Mouse (Mus musculus): Measurements from ENCODE around the gene Krt13. TPM values are rescaled to one million over a fixed set of nuclear protein-coding genes. Genes with fewer than 3 reads are reported as not detected.

The Krt13 gene
- polyA plus RNA-seq, 1 experiment from 2014 or later, result 4.5 TPM

DNA sequence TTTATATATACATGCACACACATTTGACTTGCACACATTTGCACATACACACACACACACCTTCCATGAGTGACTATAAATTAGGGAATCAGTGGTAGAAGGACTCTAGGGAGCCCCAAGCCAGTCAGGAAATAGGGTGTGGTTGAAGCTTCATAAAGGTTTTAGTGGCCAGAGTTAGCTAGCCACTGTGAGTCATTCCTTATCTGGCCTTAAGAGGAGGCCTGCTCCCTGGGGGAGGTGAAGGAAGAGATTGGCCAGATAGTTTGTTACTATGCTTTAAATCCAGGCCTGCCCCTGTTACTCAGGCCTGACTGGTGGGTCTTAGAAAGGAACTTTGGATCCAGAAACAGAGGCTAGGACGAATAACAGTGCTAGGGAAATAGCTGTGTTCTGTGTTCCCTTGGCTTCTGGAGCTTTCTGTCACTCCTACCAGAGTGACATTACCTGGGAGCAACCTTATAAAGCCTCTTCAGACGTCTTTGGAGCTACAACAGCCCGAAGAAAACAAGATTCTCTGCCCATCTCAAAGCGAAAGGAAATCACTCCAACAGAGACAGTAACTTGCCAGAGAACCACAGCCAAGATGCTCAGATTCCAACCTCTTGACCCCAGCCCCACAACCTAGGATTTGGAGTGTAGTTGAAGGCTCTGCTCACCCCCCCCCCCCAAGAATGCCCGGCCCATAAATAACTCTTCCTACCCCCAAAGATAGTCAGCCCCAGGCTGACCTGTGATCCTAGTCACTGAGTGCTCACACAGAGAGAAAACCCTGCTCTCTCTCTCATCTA, 26.4 kb upstream of the Krt13 start:
- H3K4me3 ChIP-seq (ENCODE audit: low read length), result no peak overlapping the region
- no peak overlapping the region for H3K9ac ChIP-seq (ENCODE audit: low read length)
- no peak for ATAC-seq (ENCODE audit: low read depth)
- no peaks in the 10 kb centered on the region for H3K9me3 ChIP-seq (ENCODE audit: control insufficient read depth, low read length)
- H3K4me1 ChIP-seq (replicated peaks; ENCODE audit: control insufficient read depth, insufficient read depth, low read length), result no peaks in the 10 kb centered on the region
- H3K4me2 ChIP-seq (ENCODE audit: low read depth, low read length), result no peak overlapping the region
- peaks cover 16% of the 10 kb centered on the region for H3K27me3 ChIP-seq (ENCODE audit: control insufficient read depth, insufficient read depth, low read depth, low read length)
- H3K36me3 ChIP-seq (ENCODE audit: control insufficient read depth, insufficient read depth, low read length), result no peaks in the 10 kb centered on the region
- H3K27ac ChIP-seq (ENCODE audit: low read length), result no peak overlapping the region
- 56% methylated on average over 5 of the region's 5 CpGs for WGBS

DNA sequence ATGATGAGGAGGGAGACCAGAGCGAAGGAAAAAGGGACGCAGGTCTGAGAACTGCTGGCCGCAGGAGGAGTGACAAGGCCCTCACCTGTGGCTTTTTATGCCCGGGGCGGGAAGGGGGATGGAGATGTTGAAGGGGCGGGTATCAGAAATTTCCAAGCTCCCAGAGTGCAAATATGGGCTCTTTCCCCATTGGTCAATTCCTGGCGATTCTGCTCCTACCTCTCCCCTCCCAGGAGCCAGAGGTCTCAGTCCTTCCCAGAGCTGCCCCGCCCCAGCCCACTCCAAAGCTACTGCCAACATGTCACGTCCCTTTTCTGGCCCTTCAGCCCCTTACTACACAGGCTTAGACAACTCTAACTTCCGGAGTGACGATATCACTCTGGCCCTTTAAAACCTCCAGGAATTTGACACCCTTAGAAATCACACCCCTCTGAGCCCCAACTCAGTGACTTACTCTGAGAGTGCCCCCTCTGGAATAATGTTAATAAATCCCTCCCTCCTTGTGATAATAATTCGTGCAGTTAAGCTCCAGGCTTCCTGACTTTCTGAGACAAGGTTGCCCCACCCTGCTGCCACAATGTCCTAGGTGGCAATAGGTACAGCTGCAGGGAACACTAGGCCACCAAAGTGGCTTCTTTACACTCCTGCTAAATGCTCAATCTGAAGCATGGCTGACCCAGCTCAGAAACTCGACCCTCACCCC, 24.6 kb upstream of the Krt13 start:
- Histone ChIP-seq H3K36me3 (ENCODE audit: control insufficient read depth, insufficient read depth, low read length) (no peaks in the 10 kb centered on the region), H3K4me3 (ENCODE audit: low read length) (peak overlapping the region; percentile 58), H3K4me2 (ENCODE audit: low read depth, low read length) (peak overlapping the region; percentile 51), H3K27ac (ENCODE audit: low read length) (peak overlapping the region; percentile 95), H3K27me3 (ENCODE audit: control insufficient read depth, insufficient read depth, low read depth, low read length) (peaks cover 16% of the 10 kb centered on the region), H3K9me3 (ENCODE audit: control insufficient read depth, low read length) (no peaks in the 10 kb centered on the region), H3K9ac (ENCODE audit: low read length) (peak overlapping the region; percentile 74), H3K4me1 (replicated peaks; ENCODE audit: control insufficient read depth, insufficient read depth, low read length) (no peaks in the 10 kb centered on the region)
- WGBS, result 2% methylated on average over 13 of the region's 13 CpGs
- peak; percentile 92 for ATAC-seq (ENCODE audit: low read depth)

DNA sequence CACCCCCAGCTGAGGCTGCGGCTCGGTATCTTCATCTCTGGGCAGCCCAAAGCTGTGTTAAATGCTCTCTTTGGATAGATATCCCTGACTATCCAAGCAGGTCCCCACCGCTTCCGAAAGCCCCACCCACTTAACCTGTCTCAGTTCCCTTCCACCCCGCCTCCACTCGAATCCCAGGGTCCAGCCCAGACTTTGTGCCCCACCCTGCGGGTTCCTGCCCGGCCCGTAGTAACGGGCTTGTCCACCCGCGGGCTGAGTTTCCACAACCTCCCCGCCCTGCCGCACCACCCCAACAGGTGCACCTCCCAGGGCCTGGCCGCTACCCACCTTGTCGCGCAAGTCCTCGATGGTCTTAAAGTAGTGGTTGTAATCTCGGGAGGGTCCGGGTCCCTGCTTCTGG, 23.7 kb upstream of the Krt13 start:
- Histone ChIP-seq H3K9ac (ENCODE audit: low read length) (peak overlapping the region; percentile 74), H3K4me2 (ENCODE audit: low read depth, low read length) (peak overlapping the region; percentile 51), H3K27me3 (ENCODE audit: control insufficient read depth, insufficient read depth, low read depth, low read length) (peaks cover 16% of the 10 kb centered on the region), H3K4me1 (replicated peaks; ENCODE audit: control insufficient read depth, insufficient read depth, low read length) (no peaks in the 10 kb centered on the region), H3K9me3 (ENCODE audit: control insufficient read depth, low read length) (no peaks in the 10 kb centered on the region), H3K4me3 (ENCODE audit: low read length) (peak overlapping the region; percentile 58), H3K27ac (ENCODE audit: low read length) (peak overlapping the region; percentile 95), H3K36me3 (ENCODE audit: control insufficient read depth, insufficient read depth, low read length) (no peaks in the 10 kb centered on the region)
- 0% methylated on average over 20 of the region's 20 CpGs for WGBS
- peak; percentile 52 for ATAC-seq (ENCODE audit: low read depth)

DNA sequence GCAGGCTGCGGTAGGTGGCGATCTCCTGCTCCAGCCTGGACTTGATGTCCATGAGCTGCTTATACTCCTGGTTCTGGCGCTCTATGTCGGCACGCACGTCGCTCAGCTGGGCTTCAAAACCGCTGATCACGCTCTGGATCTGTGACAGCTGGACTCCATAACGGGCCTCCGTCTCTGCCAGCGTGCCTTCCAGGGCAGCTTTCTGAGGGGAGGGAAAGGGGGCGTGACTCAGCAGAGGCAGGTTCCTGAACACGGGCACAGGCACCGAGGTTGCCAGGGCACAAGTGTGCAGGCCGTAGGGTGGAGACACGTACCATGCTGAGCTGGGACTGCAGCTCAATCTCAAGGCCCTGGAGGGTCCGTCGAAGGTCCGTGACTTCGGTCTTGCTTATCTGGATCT, 19.6 kb upstream of the Krt13 start:
- peaks cover 14% of the 10 kb centered on the region for H3K4me1 ChIP-seq (replicated peaks; ENCODE audit: control insufficient read depth, insufficient read depth, low read length)
- H3K9me3 ChIP-seq (ENCODE audit: control insufficient read depth, low read length), result no peaks in the 10 kb centered on the region
- no peak overlapping the region for H3K27ac ChIP-seq (ENCODE audit: low read length)
- no peak for ATAC-seq (ENCODE audit: low read depth)
- no peaks in the 10 kb centered on the region for H3K36me3 ChIP-seq (ENCODE audit: control insufficient read depth, insufficient read depth, low read length)
- H3K9ac ChIP-seq (ENCODE audit: low read length), result no peak overlapping the region
- no peak overlapping the region for H3K4me3 ChIP-seq (ENCODE audit: low read length)
- no peak overlapping the region for H3K4me2 ChIP-seq (ENCODE audit: low read depth, low read length)
- WGBS, result 76% methylated on average over 21 of the region's 21 CpGs
- H3K27me3 ChIP-seq (ENCODE audit: control insufficient read depth, insufficient read depth, low read depth, low read length), result peaks cover 16% of the 10 kb centered on the region

DNA sequence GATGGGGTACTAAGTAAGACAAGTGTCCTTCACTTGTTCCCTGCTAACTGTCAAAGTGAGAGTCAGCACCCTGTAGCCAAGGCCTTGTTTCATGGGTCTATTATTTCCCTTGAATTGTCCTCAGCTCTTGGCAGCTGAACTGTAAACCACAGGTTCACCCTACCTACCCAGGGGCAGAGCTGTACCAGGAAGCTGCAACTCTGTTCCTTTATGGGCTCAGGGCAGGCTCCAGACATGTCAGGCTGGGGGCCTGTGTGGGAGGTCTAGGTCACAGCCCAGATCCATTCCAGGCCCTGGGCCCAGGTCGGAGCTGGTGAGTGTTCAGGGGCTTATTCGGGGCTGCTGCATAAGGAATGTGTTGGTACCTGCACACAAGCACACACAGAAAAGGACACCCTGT, 18.0 kb upstream of the Krt13 start:
- H3K9me3 ChIP-seq (ENCODE audit: control insufficient read depth, low read length), result no peaks in the 10 kb centered on the region
- H3K4me2 ChIP-seq (ENCODE audit: low read depth, low read length), result no peak overlapping the region
- H3K27me3 ChIP-seq (ENCODE audit: control insufficient read depth, insufficient read depth, low read depth, low read length), result peaks cover 1% of the 10 kb centered on the region; the same call in 1 of the 2 replicates
- peaks cover 14% of the 10 kb centered on the region for H3K4me1 ChIP-seq (replicated peaks; ENCODE audit: control insufficient read depth, insufficient read depth, low read length)
- ATAC-seq (ENCODE audit: low read depth), result peak; percentile 14; the same call in 1 of the 2 replicates
- no peaks in the 10 kb centered on the region for H3K36me3 ChIP-seq (ENCODE audit: control insufficient read depth, insufficient read depth, low read length)
- H3K9ac ChIP-seq (ENCODE audit: low read length), result peak overlapping the region; percentile 37; the same call in 1 of the 2 replicates
- H3K4me3 ChIP-seq (ENCODE audit: low read length), result no peak overlapping the region
- 57% methylated on average over 2 of the region's 2 CpGs for WGBS
- peak overlapping the region; percentile 71 for H3K27ac ChIP-seq (ENCODE audit: low read length)

DNA sequence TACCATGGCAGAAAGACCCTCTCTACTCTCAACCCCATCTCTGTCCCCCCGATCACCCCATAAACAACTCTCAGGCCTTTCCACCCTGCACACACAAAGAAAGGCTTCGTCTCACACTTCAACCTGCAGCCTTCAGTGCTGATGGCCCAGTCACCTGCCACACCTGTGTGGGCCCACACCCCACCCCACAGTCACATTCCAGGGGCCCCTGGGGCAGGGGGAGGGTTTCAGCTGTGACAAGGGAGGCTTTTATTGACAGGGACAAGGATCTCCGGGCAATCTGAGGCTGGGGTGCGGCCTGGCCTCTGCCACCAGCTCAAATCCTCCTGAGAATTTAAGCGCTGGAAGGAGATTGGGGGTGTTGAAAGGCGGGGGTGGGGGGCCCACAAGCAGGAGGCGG, 17.4 kb upstream of the Krt13 start:
- peak; percentile 72 for ATAC-seq (ENCODE audit: low read depth)
- Histone ChIP-seq H3K4me2 (ENCODE audit: low read depth, low read length) (no peak overlapping the region), H3K9ac (ENCODE audit: low read length) (peak overlapping the region; percentile 20; the same call in 1 of the 2 replicates), H3K27me3 (ENCODE audit: control insufficient read depth, insufficient read depth, low read depth, low read length) (no peaks in the 10 kb centered on the region), H3K9me3 (ENCODE audit: control insufficient read depth, low read length) (no peaks in the 10 kb centered on the region), H3K4me3 (ENCODE audit: low read length) (no peak overlapping the region), H3K27ac (ENCODE audit: low read length) (peak overlapping the region; percentile 71), H3K4me1 (replicated peaks; ENCODE audit: control insufficient read depth, insufficient read depth, low read length) (peaks cover 14% of the 10 kb centered on the region), H3K36me3 (ENCODE audit: control insufficient read depth, insufficient read depth, low read length) (no peaks in the 10 kb centered on the region)
- WGBS, result 47% methylated on average over 7 of the region's 7 CpGs

DNA sequence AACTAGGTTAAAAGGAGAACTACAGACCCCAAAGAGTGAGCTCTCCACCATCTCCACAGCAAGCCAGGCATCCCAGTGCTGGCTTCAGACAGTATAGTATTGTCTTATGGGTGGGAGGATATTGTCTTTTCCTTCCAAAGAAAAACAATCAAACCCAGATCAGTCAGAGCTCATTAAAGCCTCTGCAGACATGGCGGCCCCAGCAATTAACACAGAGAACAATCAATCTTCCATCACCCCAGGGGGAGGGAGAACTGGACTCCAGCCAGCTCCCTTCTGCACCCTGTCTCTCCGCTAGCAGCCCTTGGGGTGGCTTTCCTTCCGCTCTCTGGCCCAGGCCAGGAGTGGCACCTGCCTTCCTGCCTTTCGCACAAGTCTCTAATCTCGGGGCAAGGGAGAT, 16.3 kb upstream of the Krt13 start:
- Histone ChIP-seq H3K27ac (ENCODE audit: low read length) (no peak overlapping the region), H3K27me3 (ENCODE audit: control insufficient read depth, insufficient read depth, low read depth, low read length) (no peaks in the 10 kb centered on the region), H3K4me2 (ENCODE audit: low read depth, low read length) (no peak overlapping the region), H3K9ac (ENCODE audit: low read length) (no peak overlapping the region), H3K4me1 (replicated peaks; ENCODE audit: control insufficient read depth, insufficient read depth, low read length) (peaks cover 14% of the 10 kb centered on the region), H3K9me3 (ENCODE audit: control insufficient read depth, low read length) (no peaks in the 10 kb centered on the region), H3K36me3 (ENCODE audit: control insufficient read depth, insufficient read depth, low read length) (no peaks in the 10 kb centered on the region), H3K4me3 (ENCODE audit: low read length) (no peak overlapping the region)
- WGBS, result 23% methylated on average over 5 of the region's 5 CpGs
- no peak for ATAC-seq (ENCODE audit: low read depth)

DNA sequence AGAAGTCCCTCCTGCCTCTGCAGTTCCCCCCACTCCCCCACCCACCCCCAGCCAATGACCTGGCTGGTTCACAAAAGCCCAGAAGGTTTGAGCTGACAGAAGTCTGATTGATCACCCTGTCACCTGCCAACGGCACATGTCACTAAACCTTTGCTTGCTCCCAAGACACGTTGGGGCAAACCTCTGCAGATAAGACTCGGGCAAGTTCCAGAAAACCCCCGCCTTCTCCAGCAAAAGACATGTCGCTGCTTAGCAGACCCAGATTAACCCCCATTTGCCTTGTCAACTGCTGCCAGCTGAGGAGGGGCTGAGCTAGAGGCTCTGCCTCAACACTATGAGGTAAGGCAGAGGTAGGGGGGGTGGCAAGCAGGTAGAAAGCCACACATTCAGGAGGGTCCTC, 15.2 kb upstream of the Krt13 start:
- 17% methylated on average over 5 of the region's 5 CpGs for WGBS
- Histone ChIP-seq H3K4me3 (ENCODE audit: low read length) (no peak overlapping the region), H3K9me3 (ENCODE audit: control insufficient read depth, low read length) (no peaks in the 10 kb centered on the region), H3K4me1 (replicated peaks; ENCODE audit: control insufficient read depth, insufficient read depth, low read length) (peaks cover 14% of the 10 kb centered on the region), H3K9ac (ENCODE audit: low read length) (no peak overlapping the region), H3K4me2 (ENCODE audit: low read depth, low read length) (no peak overlapping the region), H3K27me3 (ENCODE audit: control insufficient read depth, insufficient read depth, low read depth, low read length) (no peaks in the 10 kb centered on the region), H3K27ac (ENCODE audit: low read length) (no peak overlapping the region), H3K36me3 (ENCODE audit: control insufficient read depth, insufficient read depth, low read length) (no peaks in the 10 kb centered on the region)
- ATAC-seq (ENCODE audit: low read depth), result no peak

DNA sequence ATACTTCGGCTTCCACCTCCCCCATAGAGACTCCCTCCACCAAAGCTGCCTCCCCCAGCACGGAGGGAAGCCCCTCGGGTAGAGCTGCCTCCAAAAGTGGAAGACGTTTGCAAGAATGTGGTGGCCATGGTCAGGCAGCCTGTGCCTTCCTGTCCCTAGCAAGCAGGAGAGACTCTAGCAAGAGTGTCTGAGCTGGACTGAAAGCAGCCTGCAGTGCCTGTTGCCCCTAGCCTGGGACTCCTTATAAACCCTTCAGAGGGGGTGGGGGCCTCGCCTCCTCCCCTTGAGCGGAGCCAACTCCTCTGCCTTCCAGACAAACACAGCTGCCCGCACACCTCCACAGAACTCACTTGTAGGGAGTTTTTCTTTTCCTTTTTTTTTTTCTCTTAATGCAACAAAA, 14.4 kb upstream of the Krt13 start, which contains the start of gene Krt15:
TSS of gene Krt15 (minus strand) at position 198 of the 400 bp plus-strand sequence.
- no peak for ATAC-seq (ENCODE audit: low read depth)
- Histone ChIP-seq H3K4me2 (ENCODE audit: low read depth, low read length) (no peak within 1 kb of the TSS), H3K4me1 (replicated peaks; ENCODE audit: control insufficient read depth, insufficient read depth, low read length) (peaks cover 14% of the 10 kb centered on the region), H3K27me3 (ENCODE audit: control insufficient read depth, insufficient read depth, low read depth, low read length) (no peaks in the 10 kb centered on the region), H3K9ac (ENCODE audit: low read length) (no peak within 1 kb of the TSS), H3K36me3 (ENCODE audit: control insufficient read depth, insufficient read depth, low read length) (no peaks in the 10 kb centered on the region), H3K27ac (ENCODE audit: low read length) (no peak within 1 kb of the TSS), H3K4me3 (ENCODE audit: low read length) (no peak within 1 kb of the TSS), H3K9me3 (ENCODE audit: control insufficient read depth, low read length) (no peaks in the 10 kb centered on the region)
- 40% methylated on average over 7 of the region's 7 CpGs for WGBS

Measured in lung, embryonic 16.5 days (tissue).